Mouse (Mus musculus) T-helper 17 cell (primary cell): ENCODE results near the gene E4f1.

Source experiments
- in situ Hi-C, 2 experiments: fragments of 300-600 bp; cut with MboI, MseI; formaldehyde crosslinking; loops; 1 replicate in 1 of 2; 2 replicates in 1 of 2; pipeline ENCODE4 v1.15.1; 2025; ENCODE audit warnings: high pct_unique_total_duplicates in 2 of 2

The E4f1 gene

GRCm38 (mm10) chr17:24483495-24483894, 13.4 kb upstream of the E4f1 start:
- in situ Hi-C loops, result loop anchor here in 1 of 2 experiments (5.0 kb wide), 1 partner anchor 39 kb away; no protein-coding TSS in a partner anchor

- in situ Hi-C loops, result loop anchor here in 1 of 2 experiments (5.0 kb wide), 1 partner anchor 41 kb away; no protein-coding TSS in a partner anchor
These were observed 11.1 kb upstream of the E4f1 start for GRCm38 (mm10) chr17:24481027-24481815.

DNA sequence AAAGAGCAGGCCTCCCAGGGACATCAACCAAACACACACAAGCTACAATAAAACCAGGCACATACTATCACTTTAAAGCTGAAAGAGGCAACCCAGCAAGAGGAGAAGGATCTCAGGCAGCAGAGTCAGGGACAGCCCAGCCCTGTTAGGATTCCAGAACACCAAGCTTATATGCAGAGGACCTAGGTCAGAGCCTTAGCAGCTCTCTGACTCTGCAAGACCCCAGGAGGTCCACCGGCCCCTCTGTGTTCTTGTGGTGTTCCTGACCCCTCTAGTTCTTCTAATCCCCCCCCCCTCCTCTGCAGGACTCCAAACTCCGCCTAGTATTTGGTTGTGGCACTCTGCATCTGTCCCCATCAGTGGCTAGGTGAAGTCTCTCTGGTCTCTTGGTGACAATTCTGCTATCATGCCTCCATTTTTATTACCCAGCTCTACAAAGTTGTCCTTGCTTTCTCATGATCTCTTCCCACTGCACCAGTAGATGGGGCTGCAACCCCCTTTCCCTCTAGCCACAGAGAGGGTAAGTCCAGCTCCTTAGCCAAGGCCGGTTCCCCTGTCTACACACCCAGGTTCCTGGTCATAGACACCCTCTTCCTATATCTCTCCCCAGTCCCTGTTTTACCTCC, 10.2 kb upstream of the E4f1 start:
- in situ Hi-C loops, result loop anchor here in 1 of 2 experiments (5.0 kb wide), 1 partner anchor 42 kb away; no protein-coding TSS in a partner anchor

- in situ Hi-C loops, result no loop called here
These were observed 9.3 kb upstream of the E4f1 start for GRCm38 (mm10) chr17:24479431-24479830.

- in situ Hi-C loops, result no loop called here
These were observed 8.7 kb upstream of the E4f1 start, which contains the start of gene Mlst8 for GRCm38 (mm10) chr17:24478663-24479380. TSS of gene Mlst8 (minus strand) at chr17:24479078.

DNA sequence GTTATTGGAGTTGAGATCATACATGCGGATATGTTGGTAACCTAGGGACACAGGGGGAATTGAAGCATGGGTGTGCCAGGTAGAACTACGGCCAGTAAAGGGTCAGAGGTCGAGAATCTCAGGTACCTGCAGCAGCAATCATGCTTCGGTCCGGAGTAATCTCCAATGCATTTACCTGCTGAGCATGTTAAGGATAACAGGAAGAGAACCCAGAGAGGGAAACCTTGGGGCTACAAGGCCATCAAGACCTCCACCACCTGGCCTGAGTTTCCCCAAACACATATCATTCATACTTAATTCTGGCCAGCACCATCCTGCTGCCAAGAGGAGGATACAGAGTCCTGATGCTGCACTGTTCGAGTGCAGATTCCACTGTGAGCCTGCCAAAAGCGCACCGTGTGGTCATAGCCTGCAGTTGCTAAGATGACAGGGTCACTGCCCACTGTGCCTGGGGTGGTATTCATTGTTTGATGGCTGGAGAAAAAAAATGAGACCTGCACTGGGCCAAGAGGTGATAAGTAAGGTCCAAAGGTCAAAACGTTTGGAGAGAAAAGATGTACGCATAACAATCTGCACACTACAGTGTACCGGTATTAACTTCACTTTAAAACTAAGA, 8.0 kb upstream of the E4f1 start:
- in situ Hi-C loops, result no loop called here

GRCm38 (mm10) chr17:24477053-24477984, 7.2 kb upstream of the E4f1 start:
- in situ Hi-C loops, result no loop called here

DNA sequence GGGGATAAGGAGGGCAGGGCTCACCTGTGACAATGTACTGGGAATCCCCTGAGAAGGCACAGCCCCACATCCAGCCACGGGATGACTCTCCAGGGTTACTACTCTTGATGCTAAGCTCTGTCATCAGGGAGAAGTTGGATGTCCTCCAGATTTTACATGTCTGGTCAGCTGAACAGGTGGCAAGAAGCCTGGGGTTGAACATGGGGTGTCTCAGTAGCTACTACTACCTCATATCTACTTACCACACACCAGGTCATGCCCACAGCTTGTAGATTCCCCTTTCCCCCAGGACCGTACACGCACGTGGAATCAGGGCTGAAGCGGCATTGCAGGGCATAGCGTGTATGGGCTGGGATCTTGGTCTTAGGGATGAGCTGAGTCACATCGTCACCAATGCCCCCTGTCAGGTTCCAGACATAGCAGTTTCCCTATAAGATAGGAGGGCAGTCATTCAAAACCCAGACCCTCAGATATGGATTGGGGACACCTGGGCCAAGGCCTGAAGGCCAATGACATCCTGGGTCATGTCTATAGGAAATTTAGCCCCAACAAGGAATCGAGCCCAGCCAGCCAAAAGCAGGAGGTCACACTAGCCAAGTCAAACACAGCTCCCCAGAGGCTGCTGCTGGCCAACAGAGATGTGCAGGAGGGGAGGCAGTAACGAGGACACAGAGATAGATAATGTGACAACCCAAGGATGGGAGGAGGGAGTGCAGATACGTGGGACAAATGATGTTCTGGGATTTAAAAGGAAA, 6.1 kb upstream of the E4f1 start:
- in situ Hi-C loops, result no loop called here

DNA sequence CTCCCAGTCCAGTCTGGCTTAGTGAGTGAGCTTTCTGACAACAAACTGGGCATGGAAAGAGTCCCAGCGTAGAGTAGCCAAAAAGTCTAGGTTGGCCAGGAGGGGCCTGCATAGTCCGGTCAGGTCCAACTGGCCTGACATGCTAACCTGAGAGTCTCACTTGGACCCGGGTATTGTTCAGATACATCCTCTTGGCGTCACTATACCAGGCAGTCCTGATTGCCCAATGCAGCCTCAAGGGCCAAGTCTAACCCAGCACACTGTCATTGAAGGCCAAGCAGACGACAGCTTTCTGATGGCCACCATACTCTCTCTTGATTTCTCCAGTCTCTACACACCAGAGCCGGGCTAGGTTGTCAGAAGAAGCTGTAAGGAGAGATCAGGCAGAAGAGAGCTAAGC, 5.5 kb upstream of the E4f1 start:
- in situ Hi-C loops, result no loop called here

- in situ Hi-C loops, result loop anchor here in 1 of 2 experiments (25.0 kb wide), 1 partner anchor 1438 kb away; the partner anchor contains the start of gene Rab40c
These were observed 4.4 kb upstream of the E4f1 start for GRCm38 (mm10) chr17:24474557-24474956.

DNA sequence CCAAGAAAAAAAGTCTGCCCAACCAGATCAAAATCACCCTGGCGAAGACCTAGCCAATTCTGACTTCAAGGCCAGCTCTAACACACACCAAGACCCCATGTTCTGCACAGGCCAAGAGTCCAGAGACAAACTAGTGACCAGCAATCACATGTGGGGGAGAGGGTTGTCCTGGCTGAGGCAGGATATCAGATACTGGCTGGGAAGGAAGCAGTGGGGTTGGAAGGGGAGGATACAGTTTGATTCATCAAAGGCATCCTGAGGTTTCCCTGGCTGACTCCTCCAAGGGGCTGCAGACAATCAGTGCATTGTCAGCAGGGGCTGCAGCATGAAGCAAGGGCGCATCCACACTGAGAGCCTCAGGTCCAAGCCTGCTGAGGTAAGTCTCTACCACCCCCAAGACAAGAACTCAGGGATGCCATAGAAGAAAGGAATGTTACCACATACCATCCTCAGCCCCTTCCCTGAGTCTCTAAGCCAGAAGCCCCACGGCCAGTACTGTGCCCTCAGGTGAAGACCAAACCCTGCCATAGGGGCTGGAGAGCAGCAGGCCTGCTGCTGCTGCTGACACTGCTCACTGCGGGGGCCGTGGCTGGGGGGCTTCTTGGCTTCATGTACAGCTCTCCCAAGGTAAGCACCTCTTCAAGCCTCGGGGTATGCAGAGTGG, 3.6 kb upstream of the E4f1 start, which contains the start of gene Bricd5:
Gene Bricd5, plus strand, starts transcription at position 273 of the 664 bp plus-strand sequence.
- in situ Hi-C loops, result loop anchor here in 1 of 2 experiments (25.0 kb wide), 1 partner anchor 1439 kb away; the partner anchor contains the start of gene Rab40c

DNA sequence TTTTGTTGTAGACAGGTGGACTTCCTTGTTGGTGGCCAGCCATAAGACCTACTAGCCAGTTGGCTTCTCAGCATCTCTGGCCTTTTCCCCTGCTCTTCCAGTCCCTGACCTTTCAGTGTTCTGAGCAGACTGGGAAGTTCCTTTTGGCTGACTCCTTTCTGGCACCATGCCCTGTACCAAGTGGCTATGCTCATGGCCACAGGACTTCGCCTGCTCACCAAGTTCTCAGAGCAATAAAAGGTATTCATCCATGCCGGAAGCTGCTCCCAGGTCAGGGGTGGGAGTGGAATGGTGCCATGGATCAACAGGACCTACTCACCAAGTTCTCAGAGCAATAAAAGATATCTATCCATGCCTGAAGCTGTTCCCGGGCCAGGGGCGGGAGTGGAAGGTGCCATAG, 2.4 kb upstream of the E4f1 start:
- in situ Hi-C loops, result loop anchor here in 1 of 2 experiments (25.0 kb wide), 1 partner anchor 1440 kb away; the partner anchor contains the start of gene Rab40c

DNA sequence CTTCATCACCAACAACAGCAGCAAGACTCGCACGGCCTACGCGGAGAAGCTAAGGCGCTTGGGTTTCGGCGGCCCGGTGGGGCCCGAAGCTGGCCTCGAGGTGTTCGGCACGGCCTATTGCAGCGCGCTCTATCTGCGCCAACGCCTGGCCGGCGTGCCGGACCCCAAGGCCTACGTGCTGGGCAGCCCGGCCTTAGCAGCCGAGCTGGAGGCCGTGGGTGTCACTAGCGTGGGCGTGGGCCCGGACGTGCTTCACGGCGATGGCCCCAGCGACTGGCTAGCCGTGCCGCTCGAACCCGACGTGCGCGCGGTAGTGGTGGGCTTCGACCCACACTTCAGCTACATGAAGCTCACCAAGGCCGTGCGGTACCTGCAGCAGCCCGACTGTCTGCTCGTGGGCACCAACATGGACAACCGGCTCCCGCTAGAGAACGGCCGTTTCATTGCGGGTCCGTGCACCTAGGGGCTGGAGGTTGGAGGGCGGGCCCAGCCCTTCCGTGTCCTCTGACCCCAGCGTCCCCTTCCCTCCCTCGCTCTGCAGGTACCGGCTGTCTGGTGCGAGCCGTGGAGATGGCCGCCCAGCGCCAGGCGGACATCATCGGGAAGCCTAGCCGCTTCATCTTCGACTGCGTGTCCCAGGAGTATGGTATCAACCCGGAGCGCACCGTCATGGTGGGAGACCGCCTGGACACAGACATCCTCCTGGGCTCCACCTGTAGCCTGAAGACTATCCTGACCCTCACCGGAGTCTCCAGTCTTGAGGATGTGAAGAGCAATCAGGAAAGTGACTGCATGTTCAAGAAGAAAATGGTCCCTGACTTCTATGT, 801 bp upstream of the E4f1 start:
- in situ Hi-C loops, result loop anchor here in 1 of 2 experiments (25.0 kb wide), 1 partner anchor 1441 kb away; the partner anchor contains the start of gene Rab40c

- in situ Hi-C loops, result loop anchor here in 1 of 2 experiments (25.0 kb wide), 1 partner anchor 1443 kb away; the partner anchor contains the start of gene Rab40c
These were observed 690 bp downstream of the E4f1 start for GRCm38 (mm10) chr17:24469336-24469909.

GRCm38 (mm10) chr17:24468636-24469246, 1.4 kb downstream of the E4f1 start:
- in situ Hi-C loops, result loop anchor here in 1 of 2 experiments (25.0 kb wide), 1 partner anchor 1444 kb away; the partner anchor contains the start of gene Rab40c

- in situ Hi-C loops, result loop anchor here in 1 of 2 experiments (25.0 kb wide), 1 partner anchor 1449 kb away; the partner anchor contains the start of gene Rab40c
These were observed 6.6 kb downstream of the E4f1 start for GRCm38 (mm10) chr17:24463374-24464133.
